In genomic region chr6:122657630-122658029, GRCm38 (mm10) we compare ENCODE assay signal across 32 mouse cellular contexts. TPM values are rescaled to one million over a fixed set of nuclear protein-coding genes. Genes with fewer than 3 reads are reported as not detected.
DNase-seq lines count a peak whose midpoint lies in the region; ATAC-seq and TF ChIP-seq lines count a peak whose summit lies in the region.
"Had no signal": no experiment of that assay in that cellular context is flagged by ENCODE, and none has a peak within 500 bp of the region (broad histone marks: within the 10 kb centered on the region; RNA-seq: fewer than 3 reads in every experiment).

No protein-coding gene starts in this region.

- no peak for TF ChIP-seq EP300 in liver, postnatal 0 days (IDR thresholded peaks at IDR 0.05; ENCODE audit: low read depth)

- no peak for DNase-seq in liver, postnatal 0 days
- DNase-seq in liver, embryonic 11.5 days (ENCODE audit: low spot score) = no peak
- DNase-seq in MEL-GATA-1-ER (ENCODE audit: extremely low read depth, low read depth) = peak; percentile 50
- DNase-seq in cerebellum, postnatal 10 days = no peak
- no peak for DNase-seq in hindbrain, embryonic 14.5 days (ENCODE audit: low spot score)
- DNase-seq: adrenal gland, postnatal 14 days; cerebellum, adult 11 months; cerebellum, adult 9-11 months; gastrocnemius, postnatal 10 days; heart, adult 2 months; heart, postnatal 36 days; kidney, postnatal 4 days; liver; lung, adult 2 months; retina, postnatal 1 day; right cerebral cortex, postnatal 25 days; thymus, adult 18-20 months; thymus, postnatal 36 days had no signal

- 39% methylated on average over 5 of the region's 5 CpGs for WGBS in liver, postnatal 0 days (ENCODE audit: insufficient replicate concordance)
- WGBS in liver, embryonic 11.5 days = 71% methylated on average over 5 of the region's 5 CpGs
- 83% methylated on average over 5 of the region's 5 CpGs for WGBS in hindbrain, embryonic 14.5 days

- no peaks in the 10 kb centered on the region for H3K4me1 ChIP-seq in liver, postnatal 0 days (ENCODE audit: insufficient read depth)
- H3K4me1 ChIP-seq in liver, embryonic 11.5 days (replicated peaks; ENCODE audit: control insufficient read depth, insufficient read depth, low read length) = no peaks in the 10 kb centered on the region
- no peaks in the 10 kb centered on the region for H3K4me1 ChIP-seq in hindbrain, embryonic 14.5 days (replicated peaks; ENCODE audit: control insufficient read depth, insufficient read depth, low read length)

- H3K9me3 ChIP-seq in liver, postnatal 0 days (ENCODE audit: low read length) = no peaks in the 10 kb centered on the region
- H3K9me3 ChIP-seq in liver, embryonic 11.5 days (ENCODE audit: control insufficient read depth, low read length) = no peaks in the 10 kb centered on the region
- H3K9me3 ChIP-seq in hindbrain, embryonic 14.5 days (ENCODE audit: control insufficient read depth, low read length) = no peaks in the 10 kb centered on the region
- H3K9me3 ChIP-seq: forebrain, embryonic 10.5 days; kidney, embryonic 15.5 days; limb, embryonic 10.5 days; midbrain, embryonic 12.5 days; neural tube, embryonic 13.5 days had no signal

- H3K4me2 ChIP-seq in liver, postnatal 0 days (ENCODE audit: low read depth, low read length) = no peak overlapping the region
- no peak overlapping the region for H3K4me2 ChIP-seq in liver, embryonic 11.5 days
- no peak overlapping the region for H3K4me2 ChIP-seq in hindbrain, embryonic 14.5 days (replicated peaks)
- H3K4me2 ChIP-seq: kidney, embryonic 15.5 days; midbrain, embryonic 12.5 days; neural tube, embryonic 13.5 days had no signal

- ATAC-seq in liver, postnatal 0 days = peak; percentile 16; the same call in 1 of the 2 replicates
- ATAC-seq in liver, embryonic 11.5 days (replicated peaks; ENCODE audit: low FRiP score) = no peak
- ATAC-seq in common myeloid progenitor, adult 5-6 weeks (replicated peaks; ENCODE audit: low read depth, poor library complexity, severe bottlenecking) = peak; percentile 30
- ATAC-seq in monocyte, adult 5-6 weeks (replicated peaks; ENCODE audit: insufficient number of reproducible peaks, low FRiP score, low TSS enrichment, poor library complexity, severe bottlenecking) = peak; percentile 18; the same call in 1 of the 2 replicates
- no peak for ATAC-seq in hindbrain, embryonic 14.5 days (ENCODE audit: low FRiP score)
- ATAC-seq: forebrain, embryonic 16.5 days; hindbrain, postnatal 0 days; intestine, postnatal 0 days had no signal

- H3K9ac ChIP-seq in liver, postnatal 0 days (replicated peaks) = no peak overlapping the region
- no peak overlapping the region for H3K9ac ChIP-seq in liver, embryonic 11.5 days (ENCODE audit: low read depth, low read length)
- no peak overlapping the region for H3K9ac ChIP-seq in hindbrain, embryonic 14.5 days
- H3K9ac ChIP-seq: kidney, embryonic 15.5 days; midbrain, embryonic 12.5 days; neural tube, embryonic 13.5 days had no signal

- no peak for TF ChIP-seq CTCF in liver, postnatal 0 days (IDR thresholded peaks at IDR 0.05; ENCODE audit: low read depth)

- H3K4me3 ChIP-seq in liver, postnatal 0 days (ENCODE audit: low read depth, low read length) = no peak overlapping the region
- no peak overlapping the region for H3K4me3 ChIP-seq in liver, embryonic 11.5 days (ENCODE audit: low read depth, low read length)
- no peak overlapping the region for H3K4me3 ChIP-seq in hindbrain, embryonic 14.5 days (replicated peaks; ENCODE audit: low read length)
- H3K4me3 ChIP-seq: forebrain, embryonic 10.5 days; heart, adult 2 months; kidney, embryonic 15.5 days; limb, embryonic 10.5 days; midbrain, embryonic 12.5 days; neural tube, embryonic 13.5 days had no signal

- H3K27ac ChIP-seq in liver, postnatal 0 days (ENCODE audit: low read depth) = no peak overlapping the region
- H3K27ac ChIP-seq in liver, embryonic 11.5 days (ENCODE audit: low read depth, low read length) = no peak overlapping the region
- H3K27ac ChIP-seq in hindbrain, embryonic 14.5 days = no peak overlapping the region
- H3K27ac ChIP-seq: forebrain, embryonic 10.5 days; heart, adult 2 months; hindbrain, postnatal 0 days; kidney, embryonic 15.5 days; limb, embryonic 10.5 days; midbrain, embryonic 12.5 days; neural tube, embryonic 13.5 days had no signal

- 0 out of 2 replicates have a peak, but pooled peaks cover 3% of the 10 kb centered on the region for H3K27me3 ChIP-seq in liver, postnatal 0 days (ENCODE audit: insufficient read depth, low read length)
- no peaks in the 10 kb centered on the region; the same call in 1 of the 2 replicates for H3K27me3 ChIP-seq in liver, embryonic 11.5 days (replicated peaks; ENCODE audit: control insufficient read depth, insufficient read depth, low read length)
- peaks cover 9% of the 10 kb centered on the region; the same call in 1 of the 2 replicates for H3K27me3 ChIP-seq in hindbrain, embryonic 14.5 days (ENCODE audit: control insufficient read depth, insufficient read depth, low read length)

- H3K36me3 ChIP-seq in liver, postnatal 0 days (replicated peaks; ENCODE audit: insufficient read depth, low read length) = no peaks in the 10 kb centered on the region
- H3K36me3 ChIP-seq in liver, embryonic 11.5 days (ENCODE audit: control insufficient read depth, insufficient read depth, low read length) = no peaks in the 10 kb centered on the region
- no peaks in the 10 kb centered on the region for H3K36me3 ChIP-seq in hindbrain, embryonic 14.5 days (replicated peaks; ENCODE audit: control insufficient read depth, insufficient read depth)
- H3K36me3 ChIP-seq: forebrain, embryonic 10.5 days; kidney, embryonic 15.5 days; limb, embryonic 10.5 days; midbrain, embryonic 12.5 days; neural tube, embryonic 13.5 days had no signal

RNA-seq across cellular contexts. Expression of gene Dppa3, which starts 31.4 kb away (rescaled TPM):
- 0.16 TPM in 1 of 2 replicates, not detected in the other for polyA plus RNA-seq in liver, postnatal 0 days (2015; fragmentation: Nextera tagmentation; extraction: Ambion mirVana)
- polyA plus RNA-seq in liver, embryonic 11.5 days (2014; fragmentation: Nextera tagmentation; extraction: Ambion mirVana) = not detected in 2 replicates
- not detected in 2 replicates for total RNA-seq in common myeloid progenitor, adult 5-6 weeks (2017)
- 8.6 TPM in 1 of 3 replicates, not detected in the others for total RNA-seq in monocyte, adult 5-6 weeks (2017)
- polyA plus RNA-seq in hindbrain, embryonic 14.5 days (2014; fragmentation: Nextera tagmentation; extraction: Ambion mirVana) = not detected in 2 replicates
- total RNA-seq: adrenal gland, postnatal 14 days; gastrocnemius, postnatal 10 days; heart, adult 2 months; heart, postnatal 36 days; hindbrain, postnatal 0 days; left cerebral cortex, adult 8-10 months had no signal
- polyA plus RNA-seq: C2C12; embryonic facial prominence, embryonic 11.5 days; forebrain, embryonic 10.5 days; forebrain, embryonic 16.5 days; heart, adult 2 months; hindbrain, postnatal 0 days; intestine, postnatal 0 days; kidney, embryonic 15.5 days; limb, embryonic 10.5 days; lung, adult 2 months; midbrain, embryonic 12.5 days; neural tube, embryonic 13.5 days; stomach, embryonic 16.5 days had no signal

RNA-seq across cellular contexts. Expression of gene Gdf3, which starts 47.7 kb away (rescaled TPM):
- 0.47 and 1.0 TPM in 2 replicates for polyA plus RNA-seq in liver, postnatal 0 days (2015; fragmentation: Nextera tagmentation; extraction: Ambion mirVana)
- 13.9 and 14.6 TPM in 2 replicates for polyA plus RNA-seq in liver, embryonic 11.5 days (2014; fragmentation: Nextera tagmentation; extraction: Ambion mirVana)
- total RNA-seq in common myeloid progenitor, adult 5-6 weeks (2017) = 4.1 and 5.6 TPM in 2 replicates
- total RNA-seq in monocyte, adult 5-6 weeks (2017) = 1.7 to 3.5 TPM (median 2.5 TPM) in 3 replicates
- not detected in 2 replicates for polyA plus RNA-seq in hindbrain, embryonic 14.5 days (2014; fragmentation: Nextera tagmentation; extraction: Ambion mirVana)
- total RNA-seq: adrenal gland, postnatal 14 days; gastrocnemius, postnatal 10 days; heart, adult 2 months; heart, postnatal 36 days; left cerebral cortex, adult 8-10 months had no signal
- polyA plus RNA-seq: C2C12; embryonic facial prominence, embryonic 11.5 days; forebrain, embryonic 16.5 days; heart, adult 2 months; kidney, embryonic 15.5 days; limb, embryonic 10.5 days; lung, adult 2 months; midbrain, embryonic 12.5 days; neural tube, embryonic 13.5 days had no signal

RNA-seq across cellular contexts. Expression of gene Nanog, which starts 49.7 kb away (rescaled TPM):
- not detected in 2 replicates for polyA plus RNA-seq in liver, postnatal 0 days (2015; fragmentation: Nextera tagmentation; extraction: Ambion mirVana)
- polyA plus RNA-seq in liver, embryonic 11.5 days (2014; fragmentation: Nextera tagmentation; extraction: Ambion mirVana) = 0.08 and 0.09 TPM in 2 replicates
- not detected in 2 replicates for total RNA-seq in common myeloid progenitor, adult 5-6 weeks (2017)
- total RNA-seq in monocyte, adult 5-6 weeks (2017) = not detected in 3 replicates
- 0.09 TPM in 1 of 2 replicates, not detected in the other for polyA plus RNA-seq in hindbrain, embryonic 14.5 days (2014; fragmentation: Nextera tagmentation; extraction: Ambion mirVana)
- total RNA-seq: adrenal gland, postnatal 14 days; gastrocnemius, postnatal 10 days; heart, adult 2 months; heart, postnatal 36 days; hindbrain, postnatal 0 days; left cerebral cortex, adult 8-10 months had no signal
- polyA plus RNA-seq: heart, adult 2 months had no signal

RNA-seq across cellular contexts. Expression of gene Apobec1, which starts 55.4 kb away (rescaled TPM):
- 11.9 and 12.3 TPM in 2 replicates for polyA plus RNA-seq in liver, postnatal 0 days (2015; fragmentation: Nextera tagmentation; extraction: Ambion mirVana)
- polyA plus RNA-seq in liver, embryonic 11.5 days (2014; fragmentation: Nextera tagmentation; extraction: Ambion mirVana) = 3.7 and 5.6 TPM in 2 replicates
- total RNA-seq in common myeloid progenitor, adult 5-6 weeks (2017) = 13.3 and 14.2 TPM in 2 replicates
- total RNA-seq in monocyte, adult 5-6 weeks (2017) = 129 to 219 TPM (median 170 TPM) in 3 replicates
- polyA plus RNA-seq in hindbrain, embryonic 14.5 days (2014; fragmentation: Nextera tagmentation; extraction: Ambion mirVana) = 1.5 and 1.9 TPM in 2 replicates

Comparison
In these comparisons a context has a peak if more than half of its experiments do, and no peak if none do; other contexts are left out.
1. ATAC-seq: peak in liver, postnatal 0 days (single experiment), common myeloid progenitor, adult 5-6 weeks (single experiment) and monocyte, adult 5-6 weeks (single experiment); none in liver, embryonic 11.5 days (single experiment) and hindbrain, embryonic 14.5 days (single experiment).